In the genomic region with DNA sequence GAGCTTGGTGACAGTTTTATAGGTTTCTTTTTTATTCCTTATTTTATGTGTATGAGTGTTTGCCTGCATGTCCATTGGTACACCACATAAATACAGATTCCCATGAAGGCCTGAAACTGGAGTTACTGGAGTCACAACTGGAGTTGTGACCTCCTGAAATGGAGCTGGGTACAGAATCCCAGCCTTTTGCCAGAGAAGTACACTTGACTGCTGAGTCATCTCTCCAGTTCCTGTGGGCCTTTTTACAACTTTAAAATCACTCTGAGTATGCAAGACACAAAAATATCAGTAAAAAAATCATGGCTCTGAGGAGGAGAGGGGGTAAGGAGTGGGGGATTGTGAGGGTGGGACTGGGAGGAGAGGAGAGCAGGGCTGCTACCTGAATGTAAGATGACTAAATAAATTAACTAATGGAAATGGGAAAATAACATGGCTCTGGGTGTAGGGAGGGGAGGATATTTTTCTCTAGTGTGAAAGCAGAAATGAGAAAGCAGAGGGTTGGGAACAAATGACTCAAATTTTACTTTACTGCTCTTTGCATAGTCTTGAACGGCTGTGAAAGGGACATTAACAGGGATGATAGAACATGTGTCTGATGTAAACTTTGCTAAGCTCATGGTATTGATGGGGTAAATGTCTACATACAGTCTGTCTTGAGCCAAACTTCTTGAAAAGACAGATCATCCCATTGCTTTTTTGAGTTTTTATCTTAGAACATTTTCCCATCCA, we compare ENCODE assay signal across 22 mouse cellular contexts. TPM values are rescaled to one million over a fixed set of nuclear protein-coding genes. Genes with fewer than 3 reads are reported as not detected.
"Had no signal": no experiment of that assay in that cellular context is flagged by ENCODE, and none has a peak within 500 bp of the region (broad histone marks: within the 10 kb centered on the region; RNA-seq: fewer than 3 reads in every experiment).

No protein-coding gene starts in this region.

- H3K9me3 ChIP-seq: limb, embryonic 10.5 days; limb, embryonic 13.5 days; liver, embryonic 12.5 days; liver, embryonic 15.5 days; lung, embryonic 15.5 days; megakaryocyte, embryonic 14.5 days; midbrain, embryonic 10.5 days; midbrain, embryonic 13.5 days; neural tube, embryonic 13.5 days had no signal

- ATAC-seq: liver, embryonic 12.5 days; midbrain, embryonic 13.5 days; midbrain, embryonic 16.5 days had no signal

- DNase-seq: kidney, adult 8-10 months; kidney, postnatal 14 days; kidney, postnatal 4 days; layer of hippocampus, adult 9-11 months; liver; lung, adult 18-20 months; lung, postnatal 10 days; lung, postnatal 36 days; thymus, postnatal 25 days had no signal

- H3K36me3 ChIP-seq: limb, embryonic 10.5 days; limb, embryonic 13.5 days; liver, embryonic 12.5 days; liver, embryonic 15.5 days; lung, embryonic 15.5 days; midbrain, embryonic 10.5 days; midbrain, embryonic 13.5 days; neural tube, embryonic 13.5 days had no signal

- H3K4me3 ChIP-seq: layer of hippocampus, adult 2 months; limb, embryonic 10.5 days; limb, embryonic 13.5 days; liver, embryonic 12.5 days; liver, embryonic 15.5 days; lung, embryonic 15.5 days; megakaryocyte, embryonic 14.5 days; midbrain, embryonic 10.5 days; midbrain, embryonic 13.5 days; myocyte; neural tube, embryonic 13.5 days had no signal

- H3K27ac ChIP-seq: layer of hippocampus, adult 2 months; limb, embryonic 10.5 days; limb, embryonic 13.5 days; liver, embryonic 12.5 days; liver, embryonic 15.5 days; lung, embryonic 15.5 days; midbrain, embryonic 10.5 days; midbrain, embryonic 13.5 days; neural tube, embryonic 13.5 days had no signal

- H3K27me3 ChIP-seq: limb, embryonic 13.5 days; liver, embryonic 12.5 days; liver, embryonic 15.5 days; lung, embryonic 15.5 days; megakaryocyte, embryonic 14.5 days; midbrain, embryonic 13.5 days; neural tube, embryonic 13.5 days had no signal

- H3K4me1 ChIP-seq: liver, embryonic 12.5 days; liver, embryonic 15.5 days; megakaryocyte, embryonic 14.5 days; midbrain, embryonic 10.5 days; midbrain, embryonic 13.5 days; neural tube, embryonic 13.5 days had no signal

- H3K4me2 ChIP-seq: limb, embryonic 13.5 days; liver, embryonic 12.5 days; liver, embryonic 15.5 days; lung, embryonic 15.5 days; midbrain, embryonic 13.5 days; neural tube, embryonic 13.5 days had no signal

- H3K9ac ChIP-seq: limb, embryonic 13.5 days; liver, embryonic 12.5 days; liver, embryonic 15.5 days; lung, embryonic 15.5 days; midbrain, embryonic 13.5 days; neural tube, embryonic 13.5 days had no signal

RNA-seq across cellular contexts. Expression of a gene that starts 53.2 kb away (rescaled TPM):
- total RNA-seq: monocyte, adult 5-6 weeks had no signal
- polyA plus RNA-seq: myocyte had no signal
